Mouse (Mus musculus): ENCODE results near the gene Pitx2.

- TF ChIP-seq CTCF (IDR thresholded peaks at IDR 0.05; ENCODE audit: extremely low read depth, insufficient read length, insufficient replicate concordance, low read depth, low read length) (no peak), POLR2A (IDR thresholded peaks at IDR 0.05; ENCODE audit: low read depth, low read length) (no peak)
These were observed 494 bp upstream of the Pitx2 start for GRCm38 (mm10) chr3:129199160-129199608.

All from small intestine, adult 2 months (tissue).